24 mouse cellular contexts compared by ENCODE assay signal in genomic region chr4:42959382-42959781, GRCm38 (mm10). TPM values are rescaled to one million over a fixed set of nuclear protein-coding genes. Genes with fewer than 3 reads are reported as not detected.
A peak's percentile ranks its signal among the peaks of the same experiment; 100 is the strongest.
DNase-seq lines count a peak whose midpoint lies in the region; ATAC-seq and TF ChIP-seq lines count a peak whose summit lies in the region.
"Had no signal": no experiment of that assay in that cellular context is flagged by ENCODE, and none has a peak within 500 bp of the region (broad histone marks: within the 10 kb centered on the region; RNA-seq: fewer than 3 reads in every experiment).

No protein-coding gene starts in this region.

- H3ac ChIP-seq in myocyte (ENCODE audit: control insufficient read depth, insufficient read length) = no peak overlapping the region

- peaks cover 37% of the 10 kb centered on the region for H3K4me1 ChIP-seq in heart, embryonic 13.5 days
- H3K4me1 ChIP-seq in lung, embryonic 14.5 days (ENCODE audit: insufficient read depth) = no peaks in the 10 kb centered on the region
- H3K4me1 ChIP-seq: embryonic facial prominence, embryonic 12.5 days; limb, embryonic 10.5 days had no signal

- no peak for ATAC-seq in heart, embryonic 13.5 days (ENCODE audit: extremely low read depth, insufficient number of reproducible peaks, low FRiP score, low TSS enrichment)
- ATAC-seq in lung, embryonic 14.5 days (ENCODE audit: insufficient read depth) = no peak
- ATAC-seq: activated CD4-positive, CD25-positive, alpha-beta regulatory T cell, adult 4 months; forebrain, embryonic 15.5 days; liver, postnatal 0 days; midbrain, embryonic 15.5 days had no signal

- H3K36me3 ChIP-seq in heart, embryonic 13.5 days = peaks cover 34% of the 10 kb centered on the region
- H3K36me3 ChIP-seq in lung, embryonic 14.5 days (ENCODE audit: insufficient read depth) = peaks cover 30% of the 10 kb centered on the region
- no peaks in the 10 kb centered on the region for H3K36me3 ChIP-seq in myocyte (ENCODE audit: control insufficient read depth, insufficient read depth)

- H3K9me3 ChIP-seq in heart, embryonic 13.5 days = no peaks in the 10 kb centered on the region
- no peaks in the 10 kb centered on the region for H3K9me3 ChIP-seq in lung, embryonic 14.5 days (ENCODE audit: low read depth, low read length)
- H3K9me3 ChIP-seq: embryonic facial prominence, embryonic 12.5 days; forebrain, embryonic 15.5 days; G1E; limb, embryonic 10.5 days; megakaryocyte, embryonic 14.5 days; midbrain, embryonic 15.5 days had no signal

- 55% methylated on average over 4 of the region's 4 CpGs for WGBS in heart, embryonic 13.5 days
- 62% methylated on average over 4 of the region's 4 CpGs for WGBS in lung, embryonic 14.5 days

- no peak for TF ChIP-seq POLR2A in myocyte (IDR thresholded peaks at IDR 0.05; ENCODE audit: insufficient read length, low read depth)

- intact Hi-C loops in heart, postnatal 14 days (cut with DNase I) = no loop called here

- 0 out of 2 replicates have a peak overlapping the region, but pooled peaks have one; percentile 2 for H3K4me2 ChIP-seq in heart, embryonic 13.5 days
- no peak overlapping the region for H3K4me2 ChIP-seq in lung, embryonic 14.5 days
- no peak overlapping the region for H3K4me2 ChIP-seq in myocyte (ENCODE audit: low read depth)
- H3K4me2 ChIP-seq: embryonic facial prominence, embryonic 12.5 days; forebrain, embryonic 15.5 days; midbrain, embryonic 15.5 days had no signal

- H3K4me3 ChIP-seq in heart, embryonic 13.5 days = no peak overlapping the region
- no peak overlapping the region for H3K4me3 ChIP-seq in lung, embryonic 14.5 days (ENCODE audit: low read depth, low read length)
- H3K4me3 ChIP-seq in myocyte = no peak overlapping the region
- H3K4me3 ChIP-seq: embryonic facial prominence, embryonic 12.5 days; forebrain, embryonic 15.5 days; limb, embryonic 10.5 days; megakaryocyte, embryonic 14.5 days; midbrain, embryonic 15.5 days had no signal

- H3K9ac ChIP-seq in heart, embryonic 13.5 days = peak overlapping the region; percentile 37
- H3K9ac ChIP-seq in lung, embryonic 14.5 days = no peak overlapping the region
- H3K9ac ChIP-seq: embryonic facial prominence, embryonic 12.5 days; forebrain, embryonic 15.5 days; liver, postnatal 0 days; midbrain, embryonic 15.5 days had no signal

- no peak for TF ChIP-seq CTCF in lung, embryonic 14.5 days (IDR thresholded peaks at IDR 0.05; ENCODE audit: low read depth)

- peak; percentile 43 for DNase-seq in gastrocnemius, adult 18-20 months (ENCODE audit: low spot score)
- no peak for DNase-seq in gastrocnemius, postnatal 4 days (ENCODE audit: low spot score in 2 of 2)
- no peak for DNase-seq in heart, postnatal 14 days
- DNase-seq in lung, embryonic 14.5 days = no peak
- DNase-seq in lung, adult 18-20 months = no peak
- DNase-seq in right cerebral cortex, adult 18-20 months = no peak
- DNase-seq: adrenal gland, postnatal 25 days; cerebellum, adult 18-20 months; kidney, adult 11 months; liver, postnatal 0 days; retina, postnatal 1 day; thymus, postnatal 14 days had no signal

- no peaks in the 10 kb centered on the region for H3K79me2 ChIP-seq in myocyte (ENCODE audit: control insufficient read depth, insufficient read depth)

- peak overlapping the region; percentile 85 for H3K27ac ChIP-seq in heart, embryonic 13.5 days (replicated peaks)
- 0 out of 2 replicates have a peak overlapping the region, but pooled peaks have one; percentile 4 for H3K27ac ChIP-seq in lung, embryonic 14.5 days (ENCODE audit: low read depth)
- H3K27ac ChIP-seq: embryonic facial prominence, embryonic 12.5 days; limb, embryonic 10.5 days; midbrain, embryonic 15.5 days had no signal

- 0 out of 2 replicates have a peak, but pooled peaks cover under 1% of the 10 kb centered on the region for H3K27me3 ChIP-seq in heart, embryonic 13.5 days (replicated peaks)
- no peaks in the 10 kb centered on the region for H3K27me3 ChIP-seq in lung, embryonic 14.5 days (ENCODE audit: insufficient read depth, low read length)
- no peaks in the 10 kb centered on the region for H3K27me3 ChIP-seq in myocyte (ENCODE audit: control insufficient read depth, insufficient read depth, insufficient read length)
- H3K27me3 ChIP-seq: embryonic facial prominence, embryonic 12.5 days; forebrain, embryonic 15.5 days; midbrain, embryonic 15.5 days had no signal

TF ChIP-seq in myocyte, 11 proteins besides CTCF, POLR2A, EP300 and RAD21:
- TF ChIP-seq POLR2AphosphoS2 (IDR thresholded peaks at IDR 0.05; ENCODE audit: insufficient read length, low read depth) = peak; percentile 66
- no peak for TF ChIP-seq E2F4 (IDR thresholded peaks at IDR 0.05; ENCODE audit: insufficient read depth)
- peak in 1 of 3 experiments; percentile 19 for TF ChIP-seq MYOG (IDR thresholded peaks at IDR 0.05; ENCODE audit: control insufficient read depth in 1 of 3, insufficient read depth in 1 of 3, insufficient read length in 2 of 3, low read depth in 2 of 3)
- no peak for TF ChIP-seq TCF12 (IDR thresholded peaks at IDR 0.05; ENCODE audit: insufficient read depth, poor library complexity, severe bottlenecking)
- TF ChIP-seq MYOD1 (IDR thresholded peaks at IDR 0.05; ENCODE audit: control insufficient read depth in 1 of 3, insufficient read length in 2 of 3, low read depth in 2 of 3) = no peak

RNA-seq across cellular contexts. Expression of gene Dnajb5, which starts 9.8 kb away (rescaled TPM):
- 100 to 1,000 TPM; 198 to 225 TPM for total RNA-seq in gastrocnemius, adult 18-20 months (2021)
- total RNA-seq in gastrocnemius, postnatal 4 days (2021) = 10 to 100 TPM; 60.1 to 79.0 TPM
- 12.2 and 14.3 TPM in 2 replicates for polyA plus RNA-seq in heart, embryonic 13.5 days (2015; fragmentation: Nextera tagmentation; extraction: Ambion mirVana)
- 10 to 100 TPM; 68.7 to 78.0 TPM for total RNA-seq in heart, postnatal 14 days (2021)
- polyA plus RNA-seq in lung, embryonic 14.5 days (2014; fragmentation: Nextera tagmentation; extraction: Ambion mirVana) = 6.3 and 6.9 TPM in 2 replicates
- 32.8 TPM for polyA plus RNA-seq in myocyte (2012; fragmentation: generic; extraction: Trizol)

RNA-seq across cellular contexts. Expression of gene 1700022I11Rik, which starts 10.0 kb away (rescaled TPM):
- total RNA-seq in gastrocnemius, adult 18-20 months (2021) = not detected
- total RNA-seq in gastrocnemius, postnatal 4 days (2021) = not detected
- 0.51 and 0.57 TPM in 2 replicates for polyA plus RNA-seq in heart, embryonic 13.5 days (2015; fragmentation: Nextera tagmentation; extraction: Ambion mirVana)
- total RNA-seq in heart, postnatal 14 days (2021) = not detected
- polyA plus RNA-seq in lung, embryonic 14.5 days (2014; fragmentation: Nextera tagmentation; extraction: Ambion mirVana) = 0.43 and 0.46 TPM in 2 replicates
- polyA plus RNA-seq in myocyte (2012; fragmentation: generic; extraction: Trizol) = 0.76 TPM
- total RNA-seq: adrenal gland, postnatal 25 days; left cerebral cortex, adult 8-10 months; liver, adult 2 months had no signal
- polyA plus RNA-seq: G1E; gonadal fat pad, adult 2 months; liver, adult 2 months; liver, postnatal 0 days had no signal

RNA-seq across cellular contexts. Expression of gene Vcp, which starts 40.9 kb away (rescaled TPM):
- total RNA-seq in gastrocnemius, adult 18-20 months (2021) = 100 to 1,000 TPM; 248 to 282 TPM
- total RNA-seq in gastrocnemius, postnatal 4 days (2021) = 100 to 1,000 TPM; 292 to 313 TPM
- polyA plus RNA-seq in heart, embryonic 13.5 days (2015; fragmentation: Nextera tagmentation; extraction: Ambion mirVana) = 459 and 479 TPM in 2 replicates
- 100 to 1,000 TPM; 285 to 286 TPM for total RNA-seq in heart, postnatal 14 days (2021)
- polyA plus RNA-seq in lung, embryonic 14.5 days (2014; fragmentation: Nextera tagmentation; extraction: Ambion mirVana) = 558 and 560 TPM in 2 replicates
- 334 TPM for polyA plus RNA-seq in myocyte (2012; fragmentation: generic; extraction: Trizol)

RNA-seq across cellular contexts. Expression of gene Phf24, which starts 42.9 kb away (rescaled TPM):
- under 1 TPM; 0.26 to 0.66 TPM for total RNA-seq in gastrocnemius, adult 18-20 months (2021)
- 1 to 10 TPM; 1.1 to 1.5 TPM for total RNA-seq in gastrocnemius, postnatal 4 days (2021)
- 3.7 and 4.0 TPM in 2 replicates for polyA plus RNA-seq in heart, embryonic 13.5 days (2015; fragmentation: Nextera tagmentation; extraction: Ambion mirVana)
- 1 to 10 TPM; 6.0 to 8.4 TPM for total RNA-seq in heart, postnatal 14 days (2021)
- polyA plus RNA-seq in lung, embryonic 14.5 days (2014; fragmentation: Nextera tagmentation; extraction: Ambion mirVana) = 0.43 and 0.53 TPM in 2 replicates
- polyA plus RNA-seq in myocyte (2012; fragmentation: generic; extraction: Trizol) = not detected
- polyA plus RNA-seq: limb, embryonic 10.5 days had no signal

RNA-seq across cellular contexts. Expression of gene Fancg, which starts 50.9 kb away (rescaled TPM):
- 1 to 10 TPM; 1.4 to 1.8 TPM for total RNA-seq in gastrocnemius, adult 18-20 months (2021)
- 1 to 10 TPM; 5.5 to 8.7 TPM for total RNA-seq in gastrocnemius, postnatal 4 days (2021)
- 10.8 and 11.0 TPM in 2 replicates for polyA plus RNA-seq in heart, embryonic 13.5 days (2015; fragmentation: Nextera tagmentation; extraction: Ambion mirVana)
- total RNA-seq in heart, postnatal 14 days (2021) = 1 to 10 TPM; 4.7 to 4.8 TPM
- polyA plus RNA-seq in lung, embryonic 14.5 days (2014; fragmentation: Nextera tagmentation; extraction: Ambion mirVana) = 19.4 and 20.8 TPM in 2 replicates
- polyA plus RNA-seq in myocyte (2012; fragmentation: generic; extraction: Trizol) = 2.6 TPM
